Mouse (Mus musculus) myocyte (in vitro differentiated cells): Measurements from ENCODE around the gene Ogt.

ENCODE experiments used
- E2F4 ChIP-seq: IDR thresholded peaks from one replicate; pipeline ENCODE4 v1.6.1; 2011; ENCODE audit warnings: mild to moderate bottlenecking, control low read depth, moderate library complexity; ENCODE audit not compliant: insufficient read depth
- MYOD1 ChIP-seq, 3 experiments: IDR thresholded peaks; one replicate each; pipeline ENCODE4 v1.6.1; 2011; ENCODE audit warnings: control low read depth in 2 of 3, low read depth in 2 of 3, mild to moderate bottlenecking in 2 of 3, moderate library complexity in 1 of 3; ENCODE audit not compliant: insufficient read length in 2 of 3, control insufficient read depth in 1 of 3
- MYOG ChIP-seq, 3 experiments: IDR thresholded peaks; one replicate each; pipeline ENCODE4 v1.6.1; 2011; ENCODE audit warnings: control low read depth in 2 of 3, low read depth in 2 of 3, mild to moderate bottlenecking in 2 of 3; ENCODE audit not compliant: insufficient read length in 2 of 3, control insufficient read depth in 1 of 3, insufficient read depth in 1 of 3
- POLR2A ChIP-seq: IDR thresholded peaks from one replicate; pipeline ENCODE4 v1.6.1; 2011; ENCODE audit warnings: low read depth, mild to moderate bottlenecking, control low read depth, moderate library complexity; ENCODE audit not compliant: insufficient read length
- USF1 ChIP-seq: IDR thresholded peaks from one replicate; pipeline ENCODE4 v1.6.1; 2011; ENCODE audit warnings: low read depth, mild to moderate bottlenecking, control low read depth, moderate library complexity

DNA sequence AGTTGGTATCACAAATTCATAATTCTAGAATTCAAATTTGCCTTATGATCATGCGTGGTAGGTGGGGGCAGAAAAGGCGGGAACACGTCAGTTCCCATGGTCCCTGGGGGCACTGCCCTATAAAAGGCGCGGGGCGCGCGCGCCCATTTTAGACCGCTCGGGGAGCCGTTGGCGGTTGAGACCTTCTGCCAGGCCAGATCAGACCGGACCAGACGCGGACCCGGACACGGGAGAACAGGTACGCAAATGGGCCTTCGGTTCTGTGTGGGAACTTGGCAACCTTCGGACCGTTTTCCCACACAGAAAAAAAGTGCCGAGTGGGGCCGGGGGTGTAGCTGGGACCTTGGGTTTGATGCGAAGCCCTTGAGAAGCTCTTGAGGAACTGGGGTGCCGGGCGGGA, 55.8 kb downstream of the Ogt start:
- no peak for TF ChIP-seq POLR2A
- no peak for TF ChIP-seq USF1
- TF ChIP-seq MYOD1 (IDR thresholded peaks at IDR 0.05; ENCODE audit: control insufficient read depth in 1 of 3, insufficient read length in 2 of 3, low read depth in 2 of 3): no peak
- no peak for TF ChIP-seq MYOG (IDR thresholded peaks at IDR 0.05; ENCODE audit: control insufficient read depth in 1 of 3, insufficient read depth in 1 of 3, insufficient read length in 2 of 3, low read depth in 2 of 3)
- TF ChIP-seq E2F4: no peak
